Mouse (Mus musculus): ENCODE data around the gene Adgrv1. TPM values are rescaled to one million over a fixed set of nuclear protein-coding genes. Genes with fewer than 3 reads are reported as not detected.

Adgrv1 gene
- polyA plus RNA-seq, 1 experiment from 2014 or later: 0.87 TPM

GRCm38 (mm10) chr13:81328181-81328580, 304.8 kb downstream of the Adgrv1 start:
- 71% methylated on average over 1 of the region's 1 CpGs for WGBS (ENCODE audit: insufficient replicate concordance)
- no peak overlapping the region for H3K4me3 ChIP-seq (ENCODE audit: low read depth, low read length)
- H3K36me3 ChIP-seq (replicated peaks; ENCODE audit: insufficient read depth, low read length): no peaks in the 10 kb centered on the region
- H3K27ac ChIP-seq (ENCODE audit: low read depth): 0 out of 2 replicates have a peak overlapping the region, but pooled peaks have one; percentile 7
- peaks cover 2% of the 10 kb centered on the region; the same call in 1 of the 2 replicates for H3K4me1 ChIP-seq (ENCODE audit: insufficient read depth)
- ATAC-seq (no peak), DNase-seq (no peak)
- no peak overlapping the region for H3K4me2 ChIP-seq (ENCODE audit: low read depth, low read length)
- no peaks in the 10 kb centered on the region for H3K27me3 ChIP-seq (ENCODE audit: insufficient read depth, low read length)
- no peak overlapping the region for H3K9ac ChIP-seq (replicated peaks)
- no peaks in the 10 kb centered on the region for H3K9me3 ChIP-seq (ENCODE audit: low read length)
- TF ChIP-seq EP300 (IDR thresholded peaks at IDR 0.05; ENCODE audit: low read depth) (no peak), CTCF (IDR thresholded peaks at IDR 0.05; ENCODE audit: low read depth) (no peak)

GRCm38 (mm10) chr13:81325606-81326215, 307.2 kb downstream of the Adgrv1 start:
- DNase-seq: peak; percentile 52
- WGBS (ENCODE audit: insufficient replicate concordance): 61% methylated on average over 2 of the region's 2 CpGs
- Histone ChIP-seq H3K4me2 (ENCODE audit: low read depth, low read length) (no peak overlapping the region), H3K36me3 (replicated peaks; ENCODE audit: insufficient read depth, low read length) (no peaks in the 10 kb centered on the region), H3K9ac (replicated peaks) (no peak overlapping the region), H3K27me3 (ENCODE audit: insufficient read depth, low read length) (no peaks in the 10 kb centered on the region), H3K4me1 (ENCODE audit: insufficient read depth) (no peaks in the 10 kb centered on the region), H3K4me3 (ENCODE audit: low read depth, low read length) (no peak overlapping the region), H3K9me3 (ENCODE audit: low read length) (no peaks in the 10 kb centered on the region), H3K27ac (ENCODE audit: low read depth) (peak overlapping the region; percentile 86)
- TF ChIP-seq CTCF (IDR thresholded peaks at IDR 0.05; ENCODE audit: low read depth): no peak
- TF ChIP-seq EP300 (IDR thresholded peaks at IDR 0.05; ENCODE audit: low read depth): peak; percentile 50
- peak; percentile 90 for ATAC-seq

GRCm38 (mm10) chr13:81323546-81324316, 309.2 kb downstream of the Adgrv1 start:
- H3K36me3 ChIP-seq (replicated peaks; ENCODE audit: insufficient read depth, low read length): no peaks in the 10 kb centered on the region
- no peak for ATAC-seq
- WGBS (ENCODE audit: insufficient replicate concordance): 69% methylated on average over 3 of the region's 3 CpGs
- no peak overlapping the region for H3K9ac ChIP-seq (replicated peaks)
- no peak for DNase-seq
- TF ChIP-seq EP300 (IDR thresholded peaks at IDR 0.05; ENCODE audit: low read depth) (no peak), CTCF (IDR thresholded peaks at IDR 0.05; ENCODE audit: low read depth) (no peak)
- peak overlapping the region; percentile 25; the same call in 1 of the 2 replicates for H3K27ac ChIP-seq (ENCODE audit: low read depth)
- H3K4me2 ChIP-seq (ENCODE audit: low read depth, low read length): no peak overlapping the region
- H3K4me1 ChIP-seq (ENCODE audit: insufficient read depth): no peaks in the 10 kb centered on the region
- H3K9me3 ChIP-seq (ENCODE audit: low read length): no peaks in the 10 kb centered on the region
- H3K27me3 ChIP-seq (ENCODE audit: insufficient read depth, low read length): no peaks in the 10 kb centered on the region
- no peak overlapping the region for H3K4me3 ChIP-seq (ENCODE audit: low read depth, low read length)

- TF ChIP-seq CTCF (IDR thresholded peaks at IDR 0.05; ENCODE audit: low read depth) (no peak), EP300 (IDR thresholded peaks at IDR 0.05; ENCODE audit: low read depth) (no peak)
- DNase-seq: no peak
- WGBS (ENCODE audit: insufficient replicate concordance): 74% methylated on average over 4 of the region's 4 CpGs
Measured at GRCm38 (mm10) chr13:81316581-81316980, 316.4 kb downstream of the Adgrv1 start.

GRCm38 (mm10) chr13:81314306-81315120, 318.4 kb downstream of the Adgrv1 start:
- no peak overlapping the region for H3K27ac ChIP-seq (ENCODE audit: low read depth)
- ATAC-seq: 0 out of 2 replicates have a peak, but pooled peaks have one; percentile 50

More at GRCm38 (mm10) chr13:81316581-81316980, 316.4 kb downstream of the Adgrv1 start:
- Histone ChIP-seq H3K4me2 (ENCODE audit: low read depth, low read length) (no peak overlapping the region), H3K4me1 (ENCODE audit: insufficient read depth) (no peaks in the 10 kb centered on the region), H3K4me3 (ENCODE audit: low read depth, low read length) (no peak overlapping the region), H3K9ac (replicated peaks) (no peak overlapping the region), H3K36me3 (replicated peaks; ENCODE audit: insufficient read depth, low read length) (no peaks in the 10 kb centered on the region), H3K9me3 (ENCODE audit: low read length) (no peaks in the 10 kb centered on the region), H3K27ac (ENCODE audit: low read depth) (no peak overlapping the region), H3K27me3 (ENCODE audit: insufficient read depth, low read length) (no peaks in the 10 kb centered on the region)
- no peak for ATAC-seq

More at GRCm38 (mm10) chr13:81314306-81315120, 318.4 kb downstream of the Adgrv1 start:
- Histone ChIP-seq H3K36me3 (replicated peaks; ENCODE audit: insufficient read depth, low read length) (no peaks in the 10 kb centered on the region), H3K9ac (replicated peaks) (no peak overlapping the region), H3K4me3 (ENCODE audit: low read depth, low read length) (no peak overlapping the region), H3K4me1 (ENCODE audit: insufficient read depth) (no peaks in the 10 kb centered on the region), H3K9me3 (ENCODE audit: low read length) (no peaks in the 10 kb centered on the region), H3K4me2 (ENCODE audit: low read depth, low read length) (no peak overlapping the region), H3K27me3 (ENCODE audit: insufficient read depth, low read length) (no peaks in the 10 kb centered on the region)
- 0 out of 2 replicates have a peak, but pooled peaks have one; percentile 8 for TF ChIP-seq EP300 (IDR thresholded peaks at IDR 0.05; ENCODE audit: low read depth)
- TF ChIP-seq CTCF (IDR thresholded peaks at IDR 0.05; ENCODE audit: low read depth): peak; percentile 72
- WGBS (ENCODE audit: insufficient replicate concordance): 60% methylated on average over 7 of the region's 7 CpGs
- DNase-seq: no peak

All from liver, postnatal 0 days (tissue).